Mouse (Mus musculus) layer of hippocampus, adult 8-10 months (tissue): Measurements from ENCODE around the gene Pirb. TPM values are rescaled to one million over a fixed set of nuclear protein-coding genes. Genes with fewer than 3 reads are reported as not detected.
"Not testable (repeated sequence)": the region's sequence is repeated elsewhere in the genome, so short reads cannot be mapped to it uniquely, and the experiment has no call there.

Source experiments
- DNase-seq, 2 experiments: peaks; one replicate each; pipeline ENCODE4 v3.0.0; 2022; ENCODE audit warnings: low spot score in 2 of 2
- total RNA-seq, 4 experiments: library from RNA; stranded (reverse); gene quantifications; 2 replicates each; pipeline ENCODE4 v1.2.4; 2022

Gene Pirb
- under 1 TPM in 3 of 4 experiments, not detected in 1; 0.14 to 0.54 (median 0.52) TPM for total RNA-seq

DNA sequence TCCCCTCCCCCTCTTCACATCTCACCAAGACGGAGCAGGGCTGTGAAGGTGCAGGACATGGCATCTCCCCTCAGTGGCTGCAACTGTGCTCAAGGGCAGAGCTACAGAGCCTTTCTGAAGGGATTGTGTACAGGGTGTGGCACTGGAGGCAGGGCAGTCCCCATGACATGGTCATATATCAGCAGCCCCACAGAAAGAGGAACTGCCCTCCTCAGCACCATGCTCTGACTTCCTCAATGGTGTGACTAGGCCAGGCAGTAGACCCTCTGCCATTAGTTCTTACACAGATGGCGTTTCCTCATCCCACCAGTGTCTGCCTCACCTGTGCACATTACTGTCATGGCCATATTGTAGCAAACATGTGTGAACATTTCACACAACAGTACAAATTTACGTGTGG, at the start of gene Pirb:
Gene Pirb (minus strand): TSS at position 124 of the 400 bp plus-strand sequence.
- DNase-seq = not testable (repeated sequence)

DNA sequence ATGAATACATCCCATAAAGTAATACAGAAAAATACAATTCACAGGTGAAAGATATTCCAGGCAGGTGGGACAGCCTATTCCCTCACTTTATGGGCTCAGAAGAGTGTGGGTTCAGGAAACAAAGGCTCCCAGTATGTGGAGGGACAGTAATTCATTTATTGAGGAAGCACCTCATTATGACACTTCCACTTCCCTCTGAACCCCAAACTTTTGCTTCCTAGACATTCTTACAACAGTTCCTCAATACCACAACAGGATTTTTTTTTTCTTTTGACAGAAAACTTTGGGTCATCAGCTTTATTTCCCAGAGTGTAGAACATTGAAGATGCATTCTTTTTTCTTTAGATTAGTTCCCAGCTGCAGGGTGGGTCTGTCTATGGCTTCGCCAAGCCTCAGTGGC, 12.5 kb upstream of the Pirb start:
- DNase-seq = not testable (repeated sequence)

DNA sequence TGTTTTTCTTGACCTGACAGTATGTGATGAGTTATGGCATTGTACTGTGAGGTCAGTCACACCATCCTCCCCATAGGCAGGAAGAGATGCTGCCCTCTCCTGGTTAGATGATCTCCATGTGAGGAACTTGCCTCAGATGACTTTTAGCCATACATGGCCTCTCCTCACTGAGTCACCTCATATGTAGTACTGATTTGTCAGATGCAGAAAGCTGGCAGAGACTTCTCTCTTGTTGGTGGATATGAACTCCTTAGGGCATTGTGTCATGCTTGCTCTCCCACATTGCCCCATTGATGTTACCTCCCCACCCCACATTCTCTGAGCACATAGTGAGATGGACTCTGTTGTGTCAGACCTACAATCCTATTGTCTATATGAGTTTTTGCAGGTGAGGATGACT, 5.3 kb upstream of the Pirb start:
- DNase-seq = not testable (repeated sequence)

DNA sequence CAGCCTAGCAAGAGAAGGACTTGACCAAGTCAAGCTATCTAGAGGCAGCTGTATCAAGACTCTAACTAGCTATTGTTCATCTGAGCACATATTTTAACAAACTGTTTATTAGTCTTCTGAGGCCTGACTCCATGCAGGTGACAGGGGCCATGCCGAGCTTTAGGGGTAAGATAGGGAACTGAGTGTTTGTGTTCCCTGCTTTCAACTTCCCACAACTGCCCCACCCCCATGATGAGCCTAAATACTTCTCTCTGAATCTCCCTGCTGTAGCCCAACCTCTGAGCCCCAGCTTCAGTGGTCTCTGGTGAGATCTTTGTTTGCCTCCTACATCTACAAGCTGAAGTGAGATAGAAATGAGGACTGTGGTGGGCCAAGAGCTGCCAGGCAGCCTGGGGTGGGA, 4.9 kb downstream of the Pirb start:
- no peak for DNase-seq

DNA sequence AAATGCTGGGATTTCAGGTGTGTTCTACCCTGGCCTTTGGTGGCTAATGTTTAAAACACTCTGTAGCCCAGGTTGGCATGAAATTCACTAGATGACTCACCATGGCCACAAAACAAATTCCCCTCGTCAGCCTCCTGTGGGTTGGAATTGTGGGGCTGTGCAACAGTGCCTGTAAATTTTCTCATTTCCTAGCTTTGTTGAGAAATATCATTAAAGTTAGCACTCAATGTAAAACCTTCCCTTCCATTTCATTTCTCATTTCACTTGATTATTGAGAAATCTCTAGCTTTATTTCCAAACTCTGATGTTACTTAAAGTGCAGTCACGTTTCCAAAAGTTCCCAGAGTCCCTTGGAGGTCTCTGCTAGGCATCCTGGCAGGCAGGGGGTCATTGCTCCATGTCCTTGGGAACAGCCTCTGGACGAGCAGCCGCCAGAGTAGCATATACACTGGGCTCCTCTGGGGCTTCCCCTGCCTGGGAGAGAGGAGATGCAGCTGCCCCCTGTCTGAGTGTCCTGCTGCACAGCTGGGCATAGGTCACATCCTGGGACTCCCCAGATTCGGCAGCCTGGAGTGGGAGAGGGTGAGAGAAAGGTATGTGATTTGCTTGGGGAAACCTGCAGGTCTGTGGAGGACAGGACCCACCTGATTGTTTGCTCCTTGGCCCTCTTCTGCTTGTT, 7.8 kb downstream of the Pirb start:
- peak in 1 of 2 experiments; percentile 1 for DNase-seq

DNA sequence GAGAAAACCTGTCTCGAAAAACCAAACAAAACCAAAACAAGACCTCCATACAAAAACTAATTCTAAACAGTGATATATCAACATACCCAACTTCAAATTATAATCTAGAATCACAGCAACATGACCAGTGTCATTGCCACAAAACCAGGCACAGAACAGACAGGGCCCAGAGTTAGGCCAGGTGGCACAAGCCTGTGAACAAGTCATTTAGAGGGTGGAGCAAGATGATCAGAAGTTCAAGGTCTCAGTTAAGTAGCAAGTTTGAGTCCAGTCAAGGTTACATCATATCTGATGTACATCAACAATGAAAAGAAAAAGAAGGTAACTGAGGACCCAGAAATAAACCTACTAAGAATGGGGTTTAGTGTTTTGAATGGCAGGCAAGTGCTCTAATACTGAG, 11.2 kb downstream of the Pirb start:
- DNase-seq = no peak

DNA sequence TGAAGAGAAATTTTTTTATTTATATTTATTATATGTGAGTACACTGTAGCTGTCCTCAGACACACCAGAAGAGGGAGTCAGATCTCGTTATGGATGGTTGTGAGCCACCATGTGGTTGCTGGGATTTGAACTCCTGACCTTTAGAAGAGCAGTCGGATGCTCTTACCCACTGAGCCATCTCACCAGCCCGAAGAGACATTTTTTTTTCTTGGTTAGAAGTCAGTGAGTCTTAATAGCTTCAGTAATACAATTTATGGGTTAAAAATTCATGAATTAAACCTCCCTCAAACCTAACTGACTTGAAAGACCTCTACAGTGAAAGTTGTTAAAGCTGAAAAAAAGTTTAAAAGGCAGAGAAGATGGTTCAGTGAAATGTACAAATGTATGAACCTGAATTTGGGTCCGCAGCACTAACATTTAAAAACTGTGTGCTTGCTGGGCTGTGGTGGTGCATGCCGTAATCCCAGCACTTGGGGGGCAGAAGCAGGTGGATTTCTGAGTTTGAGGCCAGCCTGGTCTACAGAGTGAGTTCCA, 11.7 kb downstream of the Pirb start:
- DNase-seq = not testable (repeated sequence)

DNA sequence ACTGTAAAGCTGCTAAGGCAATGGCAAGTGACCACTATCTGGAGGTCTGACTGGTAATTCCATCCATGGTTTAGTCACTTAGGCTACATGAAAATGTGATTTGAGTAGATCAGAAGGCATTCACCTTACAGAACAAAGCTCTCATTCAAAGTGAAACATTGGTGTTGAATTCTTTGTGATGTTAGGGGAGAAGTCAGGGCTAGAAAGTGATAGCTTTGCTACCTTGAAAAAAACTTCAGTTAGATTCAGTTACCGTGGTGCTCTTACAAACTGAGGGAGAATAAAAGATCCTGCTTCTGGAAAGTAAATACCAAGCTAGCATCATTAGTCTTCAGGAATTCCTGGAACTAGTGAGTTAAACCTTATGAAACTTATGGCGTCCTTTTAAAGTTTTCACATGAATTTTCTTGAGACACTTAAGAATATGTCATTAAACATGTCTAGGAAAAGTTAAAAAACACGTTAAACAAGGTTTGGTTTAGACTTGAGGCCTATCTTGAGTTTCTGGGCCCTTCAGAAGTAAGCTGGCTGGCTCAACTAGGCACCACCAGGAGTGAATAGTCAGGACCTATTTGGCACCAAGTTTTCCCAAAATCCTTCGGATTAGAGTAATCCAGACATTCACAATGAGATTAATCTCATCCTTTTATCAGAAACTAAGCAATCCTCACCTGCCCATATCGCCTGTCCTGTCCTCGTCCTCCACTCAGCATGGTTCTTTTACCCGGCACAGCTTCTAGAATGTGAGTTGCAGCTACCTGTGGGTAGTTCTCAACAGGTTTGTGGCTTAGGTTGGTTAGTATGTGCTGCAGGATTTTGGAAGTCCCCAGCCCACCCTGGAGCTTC, 12.4 kb downstream of the Pirb start:
- no peak for DNase-seq

DNA sequence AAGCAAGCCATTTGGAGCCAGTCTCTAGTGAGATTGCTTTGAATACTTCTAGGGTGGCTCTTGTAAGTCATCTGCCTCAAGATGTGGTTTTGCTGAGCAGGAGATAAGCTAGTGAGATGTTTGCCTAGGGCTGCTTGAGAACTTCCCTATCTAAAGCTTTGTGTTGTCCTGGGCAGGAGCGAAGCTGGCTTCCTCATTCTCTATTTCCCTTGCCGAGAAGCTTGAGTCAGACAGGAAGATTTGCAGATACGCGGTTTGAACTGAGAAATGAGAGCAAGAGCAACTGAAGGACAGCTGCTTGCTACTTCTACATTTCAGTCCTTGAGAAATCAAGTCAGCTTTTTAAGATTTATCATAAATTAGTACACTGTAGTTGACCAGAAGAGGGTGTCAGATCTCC, 13.2 kb downstream of the Pirb start:
- no peak for DNase-seq

DNA sequence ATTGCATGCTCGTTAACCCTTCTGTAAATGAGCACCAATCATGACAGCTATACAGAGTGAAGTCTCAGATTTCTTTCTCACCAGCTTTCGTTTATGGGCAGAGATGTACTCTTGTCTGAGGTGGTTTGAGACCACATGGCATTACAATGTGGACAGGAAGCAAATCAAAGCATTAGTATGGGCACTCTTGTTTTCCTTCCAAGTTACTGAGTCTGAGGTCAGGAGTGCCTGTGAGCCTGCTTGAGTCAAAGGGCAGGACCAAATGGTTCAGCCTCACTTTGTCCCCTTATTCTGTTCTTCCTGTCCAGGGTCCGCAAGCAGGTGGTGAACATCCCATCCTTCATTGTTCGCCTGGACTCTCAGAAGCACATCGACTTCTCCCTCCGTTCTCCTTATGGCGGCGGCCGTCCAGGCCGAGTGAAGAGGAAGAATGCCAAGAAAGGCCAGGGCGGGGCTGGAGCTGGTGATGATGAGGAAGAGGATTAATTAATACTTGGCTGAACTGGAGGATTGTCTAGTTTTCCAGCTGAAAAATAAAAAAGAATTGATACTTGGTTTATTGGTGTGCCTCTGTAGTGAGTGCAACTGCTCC, 13.8 kb downstream of the Pirb start:
- no peak for DNase-seq

DNA sequence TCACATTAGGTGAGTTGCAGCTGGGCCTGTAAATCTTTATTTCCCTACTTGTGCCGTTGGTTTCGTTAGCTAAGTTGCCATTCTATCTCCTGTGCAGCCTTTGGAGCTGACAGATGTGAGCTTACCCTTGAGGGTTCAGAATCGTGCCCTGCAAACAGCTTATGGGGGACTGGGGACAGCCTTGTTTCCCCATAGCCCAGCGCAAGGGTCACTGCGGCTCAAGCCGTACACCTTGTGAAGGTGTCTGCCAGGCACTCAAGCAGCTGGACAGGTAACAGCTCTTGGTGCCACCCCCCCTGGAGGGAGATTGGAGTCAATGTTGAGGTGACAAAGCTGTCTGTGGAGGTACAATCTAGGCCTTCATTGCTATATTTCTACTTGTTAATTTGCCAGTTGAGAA, 14.3 kb downstream of the Pirb start:
- DNase-seq = no peak

DNA sequence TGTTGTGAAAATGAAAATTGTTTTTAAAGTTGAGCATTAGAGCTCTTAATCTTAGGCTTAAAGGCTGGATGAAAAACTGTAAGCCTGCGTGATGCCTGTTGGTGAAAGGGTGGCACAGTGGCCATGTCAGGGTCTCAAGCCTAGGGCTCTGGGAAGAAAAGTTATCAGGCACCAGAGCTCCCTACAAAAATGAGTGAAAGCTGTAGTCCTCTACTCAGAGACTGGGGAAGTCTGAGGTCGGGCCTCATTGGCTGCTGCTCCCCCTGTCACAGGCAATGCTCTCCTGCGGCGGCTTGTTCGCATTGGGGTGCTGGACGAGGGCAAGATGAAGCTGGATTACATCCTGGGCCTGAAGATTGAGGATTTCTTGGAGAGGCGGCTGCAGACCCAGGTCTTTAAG, 14.7 kb downstream of the Pirb start:
- not testable (repeated sequence) for DNase-seq

DNA sequence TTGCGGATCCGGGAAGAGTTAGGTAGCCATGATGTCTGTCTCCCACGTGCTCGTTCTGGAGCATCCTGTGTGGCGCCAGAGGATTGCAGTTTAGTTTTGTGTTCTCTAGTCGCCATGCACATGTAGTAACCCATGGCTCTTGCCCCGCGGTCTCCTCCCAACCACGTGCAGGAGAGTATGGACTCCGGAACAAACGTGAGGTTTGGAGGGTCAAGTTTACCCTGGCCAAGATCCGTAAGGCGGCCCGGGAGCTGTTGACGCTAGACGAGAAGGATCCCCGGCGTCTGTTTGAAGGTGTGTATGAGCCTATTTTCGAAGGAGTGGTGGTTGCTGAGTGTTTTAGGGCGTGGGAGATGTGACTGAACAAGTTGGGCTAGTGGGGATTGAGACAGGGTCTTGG, 15.7 kb downstream of the Pirb start:
- no peak for DNase-seq

DNA sequence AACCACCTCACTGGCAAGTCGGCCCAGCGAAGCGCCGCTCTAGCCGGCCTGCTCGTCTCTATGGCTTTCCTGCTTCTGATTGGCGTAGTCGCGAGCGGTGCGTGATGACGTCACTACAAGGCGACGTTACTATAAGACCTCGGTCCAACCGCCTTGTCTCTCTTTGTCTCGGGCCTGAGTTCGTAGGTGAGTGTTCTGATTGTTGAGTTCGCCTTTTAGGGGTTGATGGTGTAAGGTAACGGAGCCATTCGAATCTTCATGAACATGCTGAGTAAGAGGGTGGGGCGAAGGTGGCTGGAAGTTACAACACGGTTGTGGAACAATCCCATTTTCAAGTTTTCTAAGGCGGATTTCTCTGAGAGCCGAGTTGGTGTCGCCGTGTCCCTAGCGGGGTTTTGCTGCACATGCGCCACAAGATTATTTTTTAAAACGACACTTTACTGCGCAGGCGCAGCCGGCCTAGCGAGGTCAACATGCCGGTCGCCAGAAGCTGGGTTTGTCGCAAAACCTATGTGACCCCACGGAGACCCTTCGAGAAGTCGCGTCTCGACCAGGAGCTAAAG, 16.2 kb downstream of the Pirb start, which contains the start of gene Rps9:
Gene Rps9 (plus strand): TSS at position 115 of the 563 bp plus-strand sequence.
- DNase-seq = peak; percentile 96 to 98

DNA sequence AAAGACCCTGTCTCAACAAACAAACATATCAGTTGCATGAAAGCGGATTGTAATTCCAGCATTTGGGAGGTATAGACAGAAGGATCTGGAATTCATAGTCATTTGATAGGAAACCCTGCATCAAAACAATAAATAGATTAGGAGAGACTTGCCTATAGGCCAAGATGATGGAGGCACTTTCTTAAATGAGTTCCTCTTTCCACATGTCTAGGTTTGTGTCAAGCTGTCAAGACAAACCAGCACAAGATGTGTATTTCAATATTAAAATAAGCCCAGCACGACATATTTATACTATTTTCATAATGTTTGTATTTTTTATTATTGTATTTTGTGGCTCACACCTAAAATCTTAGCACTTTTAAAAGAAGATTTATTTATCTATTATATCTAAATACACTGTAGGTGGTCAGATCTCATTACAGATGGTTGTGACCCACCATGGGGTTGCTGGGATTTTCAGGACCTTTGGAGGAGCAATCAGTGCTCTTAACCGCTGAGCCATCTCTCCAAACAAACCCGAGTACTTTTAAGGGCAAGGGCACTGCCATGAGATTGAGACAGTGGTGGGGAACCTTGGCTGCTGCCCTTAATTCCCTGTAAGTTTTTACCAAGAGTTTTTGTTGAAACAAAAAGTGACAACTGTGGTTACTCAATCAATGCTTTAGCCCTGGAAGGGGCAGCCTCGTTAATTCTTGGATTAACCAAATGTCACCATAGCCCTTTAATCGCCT, 16.9 kb downstream of the Pirb start:
- no peak for DNase-seq

DNA sequence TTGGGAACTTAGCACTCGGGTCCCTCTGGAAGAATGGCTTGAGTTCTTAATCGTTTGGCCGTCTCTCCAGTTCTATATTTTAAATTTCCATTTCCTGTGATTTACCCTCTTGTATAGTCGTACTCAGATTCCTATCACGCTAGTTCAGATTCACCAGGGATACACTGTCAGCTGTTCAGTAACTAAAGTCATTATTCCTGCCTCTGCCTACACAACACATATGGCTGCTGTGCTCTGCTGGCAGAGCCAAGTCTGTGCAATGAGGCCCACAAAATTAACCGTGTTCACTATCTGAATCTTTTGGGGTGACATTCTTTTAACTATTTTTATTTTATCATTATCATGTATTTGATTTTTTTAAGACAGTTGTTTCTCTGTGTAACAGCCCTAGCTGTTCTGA, 21.7 kb downstream of the Pirb start:
- peak in 1 of 2 experiments; percentile 41 for DNase-seq

DNA sequence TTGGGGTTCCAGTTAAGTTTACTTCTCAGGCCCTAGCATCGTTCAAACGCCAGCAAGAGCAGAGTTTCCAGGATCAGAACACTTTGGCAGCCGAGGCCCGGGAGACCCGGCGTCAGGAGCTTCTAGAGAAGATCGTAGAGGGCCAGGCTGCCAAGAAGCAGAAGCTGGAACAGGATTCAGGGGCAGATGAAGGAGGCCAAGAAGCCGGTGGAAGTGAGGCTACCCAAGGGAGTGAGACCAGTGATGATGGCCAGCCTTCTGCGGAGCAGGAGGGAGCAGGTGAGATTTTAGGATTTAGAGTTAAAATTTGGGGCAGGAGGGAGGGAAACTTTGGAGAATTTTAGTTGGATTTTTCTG, 25.3 kb downstream of the Pirb start:
- DNase-seq = not testable (repeated sequence)

DNA sequence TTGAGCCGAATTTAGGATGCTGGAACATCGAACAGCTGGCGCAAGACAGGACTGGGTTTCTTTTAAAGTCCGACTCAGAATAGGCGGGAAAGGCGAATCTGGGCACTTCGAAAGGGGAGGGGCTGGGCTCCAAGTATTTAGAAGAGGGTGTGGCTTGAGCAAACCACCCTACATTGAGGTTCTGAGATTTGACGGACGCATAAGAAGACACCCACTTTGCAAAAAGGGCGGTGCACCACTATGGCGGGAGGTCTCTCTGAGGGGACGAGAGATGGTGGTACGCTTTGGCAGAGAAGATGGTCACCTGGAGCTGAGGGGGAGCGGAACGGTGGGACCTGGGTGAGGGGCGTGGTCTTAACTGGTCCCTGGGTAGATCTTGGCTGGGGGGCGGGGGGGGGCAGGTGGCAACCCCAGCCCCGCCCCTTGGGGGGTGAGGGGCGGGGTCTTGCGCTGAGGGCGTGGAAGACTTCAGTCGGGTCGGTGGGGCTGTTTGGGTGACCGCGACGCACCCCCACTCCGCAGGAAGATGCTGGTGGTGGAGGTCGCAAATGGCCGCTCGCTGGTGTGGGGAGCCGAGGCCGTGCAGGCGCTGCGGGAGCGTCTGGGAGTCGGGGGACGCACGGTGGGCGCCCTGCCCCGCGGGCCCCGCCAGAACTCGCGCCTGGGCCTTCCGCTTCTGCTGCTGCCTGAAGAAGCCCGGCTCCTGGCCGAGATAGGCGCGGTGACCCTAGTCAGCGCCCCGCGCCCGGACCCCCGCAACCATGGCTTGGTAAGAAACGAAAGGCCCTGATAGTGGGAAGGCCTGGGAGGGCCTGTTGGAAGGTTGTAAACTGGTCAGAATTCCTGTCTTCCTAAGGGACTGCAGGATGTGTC, 25.9 kb downstream of the Pirb start:
- peak in 1 of 2 experiments; percentile 63 for DNase-seq

DNA sequence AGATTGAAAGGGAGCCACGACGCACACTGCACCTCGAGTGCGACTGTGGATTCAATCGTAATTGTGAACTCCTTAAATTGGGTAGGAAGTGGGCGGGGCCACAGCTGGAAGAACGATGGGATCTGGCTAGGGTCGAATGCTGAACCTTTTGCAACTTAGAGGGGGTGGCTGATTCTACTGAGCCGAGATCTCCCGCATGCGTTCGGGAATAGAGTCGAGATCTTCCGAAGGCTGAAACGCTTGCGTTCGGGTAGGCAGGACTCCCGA, 26.4 kb downstream of the Pirb start:
- DNase-seq = no peak
